Mouse (Mus musculus): ENCODE results near the gene Aplp2. TPM values are rescaled to one million over a fixed set of nuclear protein-coding genes. Genes with fewer than 3 reads are reported as not detected.
"Not testable (repeated sequence)": the region's sequence is repeated elsewhere in the genome, so short reads cannot be mapped to it uniquely, and the experiment has no call there.

Aplp2 gene
- total RNA-seq, 1 experiment from 2014 or later: 648 TPM

DNA sequence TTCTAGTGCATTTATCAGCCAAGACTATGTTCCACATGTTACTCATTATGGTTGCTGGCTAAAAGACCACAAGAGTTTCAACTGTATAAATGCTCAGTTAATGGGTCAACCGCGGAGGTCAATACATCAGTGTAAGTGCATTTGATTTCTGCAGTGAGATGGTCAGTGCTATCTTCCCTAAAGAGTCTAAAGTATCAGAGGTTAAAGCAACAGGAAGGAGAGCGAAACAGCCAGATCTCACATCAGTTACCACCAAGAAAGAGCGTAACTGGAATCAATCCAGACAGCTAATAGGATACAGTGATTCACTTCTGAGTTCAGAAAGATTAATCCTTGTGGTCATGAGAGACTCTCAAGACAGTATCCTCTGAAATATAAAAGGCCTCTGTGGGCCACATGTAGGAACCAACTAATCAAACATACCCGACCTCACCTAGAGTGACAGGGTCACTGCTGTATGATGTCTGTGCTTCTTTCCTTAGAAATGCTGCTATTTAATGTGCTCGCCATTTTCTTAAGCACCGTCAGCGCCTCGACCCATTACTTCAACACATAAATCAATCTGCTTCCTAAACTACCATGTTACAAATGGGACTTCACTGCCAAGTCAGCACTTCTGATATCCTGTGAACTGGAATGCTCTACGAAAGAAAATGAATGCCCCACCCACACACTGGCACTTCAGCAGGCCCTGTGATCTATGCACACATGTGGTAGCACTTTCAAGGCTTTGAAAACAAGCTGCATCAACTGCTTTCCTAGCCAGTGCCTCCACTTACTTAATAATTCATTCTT is 30.1 kb downstream of the Aplp2 start:
- no peak for DNase-seq

- no peak for DNase-seq
These were observed 33.9 kb downstream of the Aplp2 start for GRCm38 (mm10) chr9:31177692-31178091.

GRCm38 (mm10) chr9:31176379-31177130 is 35.1 kb downstream of the Aplp2 start:
- peak; percentile 98 for DNase-seq

- no peak for DNase-seq
These were observed 35.6 kb downstream of the Aplp2 start for GRCm38 (mm10) chr9:31175978-31176377.

- no peak for DNase-seq
These were observed 36.3 kb downstream of the Aplp2 start for GRCm38 (mm10) chr9:31175346-31175745.

DNA sequence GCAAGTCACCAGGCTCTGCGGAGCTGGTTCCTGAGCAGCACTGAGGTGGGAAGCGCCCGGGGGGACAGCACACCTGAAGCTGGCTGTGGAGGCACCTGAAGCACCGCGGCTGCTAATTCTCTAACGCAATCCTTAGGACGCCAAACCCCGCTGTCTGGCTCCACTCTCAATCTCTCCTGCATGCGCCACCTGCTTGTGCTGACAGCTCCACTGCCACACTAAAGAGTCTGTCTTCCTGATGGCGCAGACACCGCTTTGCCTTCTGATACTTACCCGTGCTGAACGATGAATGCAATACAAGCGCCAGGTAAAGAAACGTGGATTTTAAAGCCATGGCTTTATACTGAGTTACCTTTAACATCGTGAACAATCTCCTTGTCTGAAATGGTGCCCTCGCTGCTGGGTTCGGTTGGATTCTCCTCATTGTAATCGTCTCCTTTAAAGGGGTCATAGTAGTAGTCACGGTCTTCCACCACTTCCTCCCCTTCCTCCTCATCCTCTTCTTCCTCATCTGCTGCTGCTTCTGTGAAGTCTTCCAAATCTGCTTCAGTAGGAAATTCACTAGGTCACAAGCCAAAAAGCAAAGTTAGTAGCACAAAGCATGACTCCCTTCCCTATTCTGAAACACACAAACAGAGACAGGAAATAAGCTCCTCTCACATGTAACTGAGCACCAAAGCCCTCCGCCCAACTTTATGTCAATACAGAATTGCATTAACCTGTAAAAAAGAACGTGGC is 43.1 kb downstream of the Aplp2 start:
- no peak for DNase-seq

DNA sequence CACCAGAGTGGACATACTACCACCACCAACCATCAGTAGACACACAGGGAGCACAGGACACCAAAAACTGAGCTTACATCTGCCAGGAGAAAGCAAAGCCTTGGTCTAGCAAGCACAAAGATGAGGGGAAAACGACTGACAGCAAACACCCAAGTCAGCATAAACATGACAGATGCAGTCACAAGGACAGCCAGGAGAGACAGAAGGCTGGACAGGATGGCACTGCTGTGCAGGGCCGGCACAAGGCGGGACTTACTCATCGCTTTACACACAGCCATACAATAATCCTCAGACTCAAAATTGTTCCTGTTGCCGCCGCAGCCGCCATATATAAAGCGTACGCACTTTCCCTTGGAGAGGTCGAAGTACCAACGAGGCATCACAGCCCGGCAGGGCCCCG is 44.3 kb downstream of the Aplp2 start:
- DNase-seq: no peak

DNA sequence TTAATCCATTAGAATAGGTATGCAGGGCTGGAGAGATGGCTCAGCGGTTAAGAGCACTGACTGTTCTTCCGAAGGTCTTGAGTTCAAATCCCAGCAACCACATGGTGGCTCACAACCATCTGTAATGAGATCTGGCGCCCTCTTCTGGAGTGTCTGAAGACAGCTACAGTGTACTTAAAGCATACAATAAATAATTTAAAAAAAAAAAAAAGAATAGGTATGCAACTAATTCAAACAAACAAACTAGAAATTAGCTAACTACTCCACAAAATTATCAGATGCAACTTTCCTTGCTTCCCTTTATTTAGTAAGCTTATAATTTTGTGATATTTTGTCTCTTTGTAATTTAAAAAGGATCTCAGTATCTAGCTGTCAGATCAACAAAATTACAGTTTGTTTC is 46.1 kb downstream of the Aplp2 start:
- not testable (repeated sequence) for DNase-seq

DNA sequence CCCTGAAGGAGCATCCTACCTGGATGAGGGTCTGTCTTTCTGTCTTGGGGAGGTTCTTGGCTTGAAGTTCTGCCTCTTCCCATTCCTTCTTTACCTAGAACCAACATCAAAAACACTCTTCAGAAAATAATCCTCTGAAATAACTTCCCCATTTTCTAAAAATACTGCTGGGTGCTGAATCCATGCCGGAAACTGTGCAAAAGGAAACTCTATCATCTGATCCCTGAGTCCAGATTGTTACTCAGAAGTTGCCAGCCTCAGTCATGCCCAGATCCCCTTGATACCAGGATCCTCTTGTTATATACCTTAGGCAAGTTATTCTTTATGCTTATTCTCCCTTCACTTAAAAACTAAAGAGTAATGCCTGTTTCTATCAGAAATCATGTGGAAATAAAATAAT is 48.3 kb downstream of the Aplp2 start:
- DNase-seq: no peak

GRCm38 (mm10) chr9:31162911-31163310 is 48.7 kb downstream of the Aplp2 start:
- no peak for DNase-seq

DNA sequence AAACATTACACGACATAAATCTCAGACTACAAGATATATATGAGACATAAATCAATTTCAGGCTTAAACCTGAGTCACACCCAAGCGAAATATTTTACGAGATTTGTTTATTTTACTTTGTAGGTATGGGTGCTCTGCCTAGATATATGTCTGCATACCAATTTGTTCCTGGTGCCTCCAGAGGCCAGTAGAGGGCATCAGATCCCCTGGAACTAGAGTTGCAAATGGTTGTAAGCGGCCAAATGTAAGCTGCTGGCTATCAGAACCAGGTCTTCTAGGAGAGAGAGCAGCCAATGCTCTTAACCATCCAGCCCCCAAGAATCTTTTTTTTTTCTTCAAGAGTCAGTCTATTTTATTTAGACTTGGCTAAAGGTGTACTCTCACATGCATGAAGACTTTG is 51.7 kb downstream of the Aplp2 start:
- DNase-seq: peak; percentile 58

DNA sequence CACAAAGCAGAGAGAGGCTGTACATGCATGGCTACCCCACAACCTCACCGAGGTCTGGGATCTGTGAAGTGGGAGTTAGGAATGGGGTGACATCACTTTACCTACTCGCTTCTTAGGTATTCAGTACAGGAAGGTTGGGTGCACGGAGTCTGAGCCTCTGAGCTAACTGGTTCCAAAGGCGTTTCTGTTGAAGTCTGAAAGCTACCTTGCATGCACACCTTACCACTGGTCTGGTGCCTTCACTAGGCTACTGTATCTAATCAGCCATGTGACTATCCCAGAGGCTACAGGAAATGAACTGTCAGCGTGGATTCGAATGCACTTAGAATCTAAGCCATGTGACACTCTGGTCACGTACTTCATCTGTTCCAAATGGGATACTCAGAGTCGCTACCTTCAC is 55.0 kb downstream of the Aplp2 start:
- no peak for DNase-seq

- no peak for DNase-seq
These were observed 60.6 kb downstream of the Aplp2 start for GRCm38 (mm10) chr9:31151050-31151449.

DNA sequence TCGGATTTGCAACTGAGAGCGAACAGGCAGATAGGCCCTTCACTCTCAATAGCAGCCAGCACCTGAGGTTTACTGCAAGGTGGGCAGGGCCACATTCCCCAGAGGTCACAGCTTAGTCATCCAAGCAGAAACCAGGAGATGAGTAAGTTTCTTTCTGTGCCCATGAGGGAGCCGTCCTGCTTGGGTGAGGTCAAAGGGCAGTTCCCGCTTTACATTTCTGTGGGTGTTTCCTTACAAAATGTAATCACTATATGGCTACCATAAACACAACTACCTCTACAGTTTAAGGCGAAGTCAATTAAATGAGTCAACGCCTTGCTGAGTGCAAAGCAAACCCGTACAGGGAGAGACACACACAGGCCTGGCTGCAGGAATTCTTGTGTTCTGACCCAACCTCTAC is 63.5 kb downstream of the Aplp2 start:
- no peak for DNase-seq

DNA sequence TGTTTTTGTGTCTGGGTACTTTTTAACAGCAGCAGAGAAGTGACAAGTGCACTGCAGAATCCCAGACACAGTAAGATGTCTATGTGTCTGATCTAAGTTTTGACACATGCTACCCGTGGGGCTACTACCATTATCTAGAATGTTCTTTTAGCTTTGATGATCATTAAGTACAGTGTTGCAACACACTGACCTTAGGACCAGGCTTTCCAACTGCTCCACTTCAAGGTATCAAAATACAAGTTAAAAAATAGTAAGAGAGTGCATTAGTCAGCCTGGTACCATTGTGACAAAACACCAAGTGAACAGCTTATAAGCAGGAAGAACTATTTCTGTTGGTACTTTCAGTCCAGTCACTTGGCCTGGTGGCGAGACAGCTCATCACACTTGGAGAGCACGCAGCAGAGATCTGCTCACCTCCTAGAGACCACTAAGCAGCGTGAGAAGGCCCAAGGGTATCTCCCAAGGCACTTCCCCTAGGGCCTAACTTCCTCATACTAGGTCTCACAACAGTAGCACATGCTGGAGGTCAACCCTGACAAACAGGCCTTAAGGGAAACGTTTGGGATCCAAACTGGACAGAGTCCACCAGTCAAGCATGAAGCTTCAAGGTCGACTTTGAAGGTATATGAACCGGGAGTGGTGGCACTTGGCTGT is 66.2 kb downstream of the Aplp2 start:
- peak; percentile 17 for DNase-seq

- DNase-seq: no peak
These were observed 68.7 kb downstream of the Aplp2 start for GRCm38 (mm10) chr9:31142924-31143323.

DNA sequence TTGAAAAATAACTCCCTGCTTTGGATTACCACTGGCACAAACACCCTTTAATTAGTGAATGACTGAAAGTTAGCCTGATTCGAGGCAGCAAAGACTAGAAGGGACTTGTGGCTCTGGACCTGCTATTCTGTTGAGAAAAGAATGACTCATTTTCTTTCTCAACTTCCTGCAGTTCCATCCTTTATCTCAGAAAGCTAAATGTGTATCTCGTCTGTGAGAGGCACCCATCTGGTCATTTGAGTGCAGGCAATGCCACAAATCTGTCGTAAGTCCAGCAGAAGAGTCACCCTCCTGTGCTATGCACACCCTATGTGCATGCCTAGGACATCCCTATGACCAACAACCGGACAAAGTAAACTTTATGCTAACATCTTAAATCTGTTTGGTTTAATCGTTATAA is 78.5 kb downstream of the Aplp2 start:
- no peak for DNase-seq

DNA sequence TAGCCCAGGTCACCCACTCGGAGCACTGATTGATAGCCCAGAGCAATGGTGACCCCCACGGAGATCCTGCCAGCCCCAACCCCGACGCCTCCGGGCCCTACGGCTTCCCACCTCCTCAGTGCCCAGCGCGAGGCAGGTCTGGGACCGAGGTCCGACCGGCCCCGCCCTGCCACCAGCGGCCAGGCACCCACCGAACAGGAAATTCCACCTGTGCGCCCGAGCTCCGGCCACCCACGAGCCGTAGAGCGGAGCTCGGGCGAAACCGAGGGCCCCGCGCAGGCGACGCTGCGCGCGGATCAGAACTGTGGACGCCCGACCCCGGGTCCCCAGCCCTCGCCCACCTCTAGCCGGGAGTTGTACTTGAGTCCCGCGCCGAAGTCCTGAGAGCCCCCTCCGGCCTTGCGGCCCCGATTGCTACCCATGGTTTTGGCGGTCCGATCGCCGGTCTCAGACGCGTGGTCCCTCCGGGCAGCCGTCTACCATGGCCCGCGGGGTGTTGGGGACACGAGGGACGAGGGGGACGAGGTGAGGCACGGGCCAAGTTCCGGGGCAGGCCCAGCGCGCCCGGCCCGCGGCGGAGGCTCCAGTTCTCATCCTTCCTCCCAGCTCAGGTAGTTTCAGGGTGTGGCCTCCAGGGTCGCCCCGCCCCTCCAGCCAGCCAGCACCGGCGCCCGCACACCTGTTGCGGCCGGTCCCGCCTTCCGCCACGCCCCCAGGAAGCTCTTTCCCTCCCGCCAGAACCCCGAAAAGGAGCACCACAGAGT is 80.2 kb downstream of the Aplp2 start, which contains the start of gene St14:
TSS of gene St14 (minus strand) at position 649 of the 764 bp plus-strand sequence.
- DNase-seq: peak; percentile 34

GRCm38 (mm10) chr9:31130357-31131204 is 81.0 kb downstream of the Aplp2 start:
- DNase-seq: peak; percentile 33

DNA sequence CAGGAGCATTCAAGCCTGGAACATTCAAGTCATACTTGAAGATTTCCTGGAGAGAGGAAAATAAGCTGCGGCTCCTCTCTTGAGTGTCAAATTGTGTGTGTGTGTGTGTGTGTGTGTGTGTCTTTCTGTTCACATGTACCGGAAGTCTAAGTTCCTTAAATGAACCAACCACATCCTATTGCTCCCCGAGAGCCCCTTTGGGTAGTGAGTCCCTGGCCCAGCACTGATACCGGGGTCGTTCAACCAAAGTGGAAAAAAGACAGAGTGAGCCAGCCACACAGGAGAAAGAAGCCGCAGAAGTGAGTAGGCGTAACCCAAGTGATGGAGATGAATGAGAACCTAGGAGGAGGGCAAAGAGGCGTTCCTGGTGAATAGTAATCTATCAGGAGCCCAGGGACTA is 81.7 kb downstream of the Aplp2 start:
- no peak for DNase-seq
